Mouse (Mus musculus) megakaryocyte-erythroid progenitor cell, adult 5-6 weeks (primary cell): ENCODE data around the gene 2010111I01Rik. TPM values are rescaled to one million over a fixed set of nuclear protein-coding genes. Genes with fewer than 3 reads are reported as not detected.

Experiments
- ATAC-seq: replicated peaks from 2 replicates; pipeline ENCODE4 v1.8.0; 2016; ENCODE audit warnings: mild to moderate bottlenecking, inconsistent platforms; ENCODE audit not compliant: severe bottlenecking, poor library complexity, low FRiP score, low TSS enrichment
- total RNA-seq, 2 experiments: library from RNA; stranded (forward) in 1 of 2; stranded (reverse) in 1 of 2; fragments of 200-1000, 215-1000 nt in 1 of 2; fragments of >200 nt in 1 of 2; fragmentation: Nextera tagmentation in 1 of 2; gene quantifications; 2 replicates each; pipeline ENCODE4 v1.2.3; 2014 to 2017

The 2010111I01Rik gene
- total RNA-seq, 2 experiments from 2014 or later: 32.7 to 50.7 TPM

GRCm38 (mm10) chr13:63289152-63289551 lies 324.5 kb downstream of the 2010111I01Rik start:
- ATAC-seq: no peak

GRCm38 (mm10) chr13:63289687-63290086 lies 325.0 kb downstream of the 2010111I01Rik start:
- no peak for ATAC-seq

GRCm38 (mm10) chr13:63290126-63290525 lies 325.4 kb downstream of the 2010111I01Rik start:
- no peak for ATAC-seq

GRCm38 (mm10) chr13:63291016-63291415 lies 326.3 kb downstream of the 2010111I01Rik start:
- ATAC-seq: no peak

GRCm38 (mm10) chr13:63293647-63294046 lies 329.0 kb downstream of the 2010111I01Rik start:
- ATAC-seq: no peak

GRCm38 (mm10) chr13:63294359-63295193 lies 329.9 kb downstream of the 2010111I01Rik start:
- no peak for ATAC-seq

- no peak for ATAC-seq
These were observed 331.6 kb downstream of the 2010111I01Rik start for GRCm38 (mm10) chr13:63296300-63296699.

- ATAC-seq: no peak
These were observed 332.3 kb downstream of the 2010111I01Rik start for GRCm38 (mm10) chr13:63297003-63297402.

- no peak for ATAC-seq
These were observed 333.2 kb downstream of the 2010111I01Rik start for GRCm38 (mm10) chr13:63297933-63298332.

GRCm38 (mm10) chr13:63298931-63299330 lies 334.2 kb downstream of the 2010111I01Rik start:
- ATAC-seq: no peak

GRCm38 (mm10) chr13:63300929-63301328 lies 336.2 kb downstream of the 2010111I01Rik start:
- no peak for ATAC-seq

GRCm38 (mm10) chr13:63301764-63302209 lies 337.1 kb downstream of the 2010111I01Rik start:
- no peak for ATAC-seq

GRCm38 (mm10) chr13:63302381-63302780 lies 337.7 kb downstream of the 2010111I01Rik start:
- ATAC-seq: no peak

GRCm38 (mm10) chr13:63304124-63304792 lies 339.6 kb downstream of the 2010111I01Rik start:
- ATAC-seq: no peak

GRCm38 (mm10) chr13:63304799-63305159 lies 340.1 kb downstream of the 2010111I01Rik start:
- ATAC-seq: no peak

- no peak for ATAC-seq
These were observed 340.7 kb downstream of the 2010111I01Rik start for GRCm38 (mm10) chr13:63305160-63306011.

- ATAC-seq: no peak
These were observed 342.1 kb downstream of the 2010111I01Rik start for GRCm38 (mm10) chr13:63306768-63307167.

GRCm38 (mm10) chr13:63309563-63309962 lies 344.9 kb downstream of the 2010111I01Rik start:
- no peak for ATAC-seq

GRCm38 (mm10) chr13:63311156-63311555 lies 346.5 kb downstream of the 2010111I01Rik start:
- no peak for ATAC-seq

GRCm38 (mm10) chr13:63313247-63313646 lies 348.6 kb downstream of the 2010111I01Rik start:
- ATAC-seq: no peak
